Mouse (Mus musculus) skeletal muscle tissue, adult 2 months (tissue): Measurements from ENCODE around the gene Thrb.
A peak's percentile ranks its signal among the peaks of the same experiment; 100 is the strongest.

ENCODE experiments used
- DNase-seq: peaks from one replicate; pipeline ENCODE4 v3.0.0-alpha.2; 2012; ENCODE audit warnings: low read depth, low spot score

The Thrb gene

DNA sequence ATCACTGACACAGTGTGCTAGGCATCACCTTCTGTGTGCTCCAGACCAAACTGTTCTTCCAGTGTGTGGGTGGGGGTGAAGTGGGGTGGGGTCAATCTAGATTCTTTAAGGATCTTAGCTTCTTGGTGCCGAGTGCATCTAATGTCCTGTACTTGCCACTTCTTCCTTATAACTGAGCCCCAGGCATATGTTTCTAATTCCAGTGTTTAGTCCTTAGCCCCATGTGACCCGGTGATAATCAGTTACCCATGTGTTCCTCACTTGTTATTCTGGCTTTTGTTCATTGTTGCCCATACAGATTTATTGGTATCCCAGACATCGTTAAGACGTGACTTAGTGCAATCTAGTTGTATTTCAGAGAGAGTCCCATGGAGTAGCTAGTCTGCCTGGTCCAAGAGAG is 121.9 kb downstream of the Thrb start:
- DNase-seq: no peak

DNA sequence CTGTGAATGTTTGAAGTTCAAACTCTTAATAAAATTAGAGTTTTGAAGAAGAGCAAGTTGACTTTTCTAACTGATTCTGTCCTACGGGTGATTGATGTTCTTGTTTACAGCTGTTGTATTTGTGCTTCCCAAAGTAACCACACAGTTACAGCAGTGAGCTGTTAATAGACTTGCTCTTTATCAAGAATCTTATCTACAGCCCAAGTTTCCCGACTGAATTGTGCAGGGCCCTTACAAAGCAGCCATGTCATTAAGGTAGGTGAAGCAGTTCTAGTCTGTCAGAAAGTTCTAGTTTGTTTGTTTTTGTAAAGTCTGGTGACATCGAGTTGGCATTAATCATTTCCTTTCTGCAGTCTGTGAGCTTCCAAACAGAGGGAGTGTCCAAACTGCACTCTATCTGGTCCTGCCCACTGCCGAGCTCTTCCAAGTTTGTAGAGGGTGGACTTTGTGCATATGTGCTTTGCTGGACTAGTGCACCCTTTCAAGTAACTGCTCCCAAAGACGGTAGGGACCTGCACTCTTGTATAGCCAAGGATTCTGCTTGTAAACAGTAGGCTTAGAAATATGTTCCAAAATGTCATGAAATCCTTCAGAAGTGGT is 124.2 kb downstream of the Thrb start:
- peak; percentile 10 for DNase-seq

DNA sequence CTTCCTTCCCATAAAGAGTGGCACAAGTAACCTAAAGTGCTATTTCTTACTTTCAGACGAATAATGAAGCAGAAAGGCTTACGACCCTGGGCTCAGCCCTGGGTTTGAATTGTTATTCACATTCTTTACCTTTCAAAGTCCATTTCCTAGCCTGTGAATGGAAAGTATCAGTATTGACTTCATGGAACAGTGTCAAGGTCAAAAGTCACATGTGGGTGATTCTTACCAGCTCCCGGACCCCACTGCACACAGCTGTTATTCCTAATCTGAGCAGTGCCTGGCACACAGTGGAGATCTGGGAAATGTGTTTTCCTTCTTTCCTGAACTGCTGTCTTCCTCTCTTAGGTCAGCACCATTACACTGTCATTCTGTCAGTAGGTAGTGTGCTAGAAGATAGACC is 125.3 kb downstream of the Thrb start:
- DNase-seq: no peak

DNA sequence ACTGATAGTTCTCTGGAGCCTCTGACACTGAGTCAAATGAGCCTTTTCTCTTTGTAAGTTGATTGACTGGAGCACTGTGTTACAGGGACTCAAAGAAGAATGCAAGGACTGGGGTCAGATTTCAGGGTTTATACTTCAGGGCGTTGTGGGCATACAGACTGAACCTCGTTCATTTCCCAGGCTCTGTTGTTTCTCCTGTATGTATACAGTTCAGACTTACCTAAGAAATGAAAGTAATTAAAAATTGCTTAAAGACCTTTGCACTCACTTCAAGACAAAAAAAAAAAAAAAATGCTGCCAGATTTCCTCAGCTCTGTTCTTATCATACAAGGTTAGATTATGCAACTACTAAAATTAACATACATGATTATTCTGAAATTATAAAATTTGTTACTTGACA is 126.2 kb downstream of the Thrb start:
- DNase-seq: no peak

DNA sequence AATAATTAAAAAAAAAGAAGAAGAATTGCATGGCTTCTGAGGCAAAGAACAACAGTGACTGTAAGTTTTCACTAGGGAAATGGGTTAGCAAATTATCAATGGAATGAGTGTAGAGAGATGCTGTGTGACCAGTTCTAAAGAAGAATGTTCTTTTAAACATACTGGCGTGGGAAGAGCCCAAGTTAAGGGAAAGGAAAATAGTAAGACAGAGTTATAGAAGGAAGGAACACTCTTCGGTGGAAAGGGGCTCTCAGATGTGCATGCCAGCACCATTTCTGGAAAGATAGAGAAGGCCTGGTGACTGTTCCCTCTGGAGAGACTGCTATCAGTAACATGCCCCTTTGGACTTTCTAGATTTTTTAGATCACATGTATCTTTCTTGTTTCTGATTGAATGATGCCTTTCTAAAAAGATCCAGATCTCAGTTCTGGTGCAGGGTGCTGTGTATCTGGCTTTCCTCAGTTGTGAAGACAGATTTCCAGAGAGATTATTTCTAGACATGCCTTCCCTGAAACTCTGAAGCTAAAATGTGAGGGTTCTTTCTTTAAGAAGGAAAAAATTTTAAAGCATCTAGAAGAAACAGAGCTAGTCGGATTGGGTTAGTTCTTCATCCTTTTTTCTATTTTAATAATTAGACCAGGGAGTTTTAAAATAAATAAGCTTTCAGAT is 144.0 kb downstream of the Thrb start:
- DNase-seq: no peak

DNA sequence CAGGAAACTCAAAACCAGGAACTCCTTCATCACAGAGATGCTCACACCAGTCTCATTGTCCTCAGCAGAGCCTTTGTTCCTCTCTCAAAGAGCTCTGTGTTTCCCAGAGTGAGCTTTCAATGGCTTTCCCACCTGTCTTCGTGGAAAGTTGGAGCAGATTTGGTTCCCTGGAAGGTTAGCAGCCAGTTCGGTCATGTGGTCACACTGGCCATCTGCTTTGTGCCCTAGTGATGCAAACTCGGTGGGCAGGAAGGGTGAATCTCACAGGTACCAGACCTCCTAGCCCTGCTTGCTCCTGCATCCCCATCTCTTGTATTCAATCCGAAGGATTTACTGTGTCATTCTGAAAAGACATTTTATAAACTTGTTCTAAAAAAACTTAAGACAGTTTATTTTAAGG is 151.0 kb downstream of the Thrb start:
- DNase-seq: no peak

DNA sequence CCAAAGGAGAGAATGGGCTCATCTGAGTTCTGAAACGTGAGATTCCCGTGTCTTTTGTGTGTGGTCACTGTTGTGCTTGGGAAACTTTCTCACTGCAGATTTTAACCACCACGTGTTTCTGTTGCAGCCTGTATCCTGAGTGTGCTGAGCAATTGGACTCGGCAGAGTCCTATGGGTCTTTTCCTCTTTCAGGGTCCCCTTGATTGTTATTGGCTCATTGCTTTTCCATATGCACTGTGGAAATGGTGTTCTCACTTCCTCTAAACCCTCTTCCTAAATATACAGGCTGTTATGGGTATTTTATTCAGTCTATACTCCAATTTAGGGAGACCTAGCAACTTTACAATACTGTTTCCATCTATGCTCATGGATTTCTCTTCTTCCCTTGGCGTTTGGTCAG is 152.4 kb downstream of the Thrb start:
- no peak for DNase-seq

DNA sequence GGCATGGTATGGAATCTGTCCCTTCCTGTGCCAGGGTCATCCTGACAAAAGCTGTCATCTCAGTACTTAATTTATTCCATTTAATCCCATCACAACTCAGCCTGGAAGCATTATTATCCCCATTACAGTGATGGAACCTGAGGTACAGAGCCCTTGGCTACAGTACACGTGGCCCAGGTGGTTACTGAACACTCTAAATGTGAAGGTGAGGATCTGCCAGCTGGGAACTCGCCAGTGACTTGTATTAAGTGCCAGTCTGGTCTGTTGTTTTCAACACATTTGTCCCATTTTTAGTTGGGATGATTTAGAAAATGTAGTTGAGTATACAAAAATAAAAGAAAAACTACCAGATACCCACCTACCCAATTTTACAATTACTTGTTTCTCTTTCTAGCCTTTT is 155.0 kb downstream of the Thrb start:
- no peak for DNase-seq

DNA sequence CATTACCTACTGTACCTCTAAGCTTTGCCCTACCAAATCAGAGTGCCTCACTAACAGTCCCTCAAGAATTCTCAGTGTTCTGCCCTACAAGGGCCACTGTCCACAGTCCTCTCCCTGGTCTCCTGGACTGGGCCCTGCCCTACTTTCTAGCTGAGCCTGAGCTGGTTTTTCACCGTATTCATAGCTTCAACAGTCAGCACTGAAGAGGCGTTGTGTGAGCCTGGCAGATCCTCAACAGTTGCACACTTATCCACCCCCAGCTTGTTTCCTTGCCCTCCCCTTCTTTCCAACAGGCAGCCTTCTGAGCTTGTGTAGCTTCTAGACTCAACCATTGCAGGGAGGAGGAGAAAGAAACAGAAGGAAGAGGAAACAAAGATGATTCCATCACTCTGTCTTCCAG is 158.0 kb downstream of the Thrb start:
- DNase-seq: no peak

DNA sequence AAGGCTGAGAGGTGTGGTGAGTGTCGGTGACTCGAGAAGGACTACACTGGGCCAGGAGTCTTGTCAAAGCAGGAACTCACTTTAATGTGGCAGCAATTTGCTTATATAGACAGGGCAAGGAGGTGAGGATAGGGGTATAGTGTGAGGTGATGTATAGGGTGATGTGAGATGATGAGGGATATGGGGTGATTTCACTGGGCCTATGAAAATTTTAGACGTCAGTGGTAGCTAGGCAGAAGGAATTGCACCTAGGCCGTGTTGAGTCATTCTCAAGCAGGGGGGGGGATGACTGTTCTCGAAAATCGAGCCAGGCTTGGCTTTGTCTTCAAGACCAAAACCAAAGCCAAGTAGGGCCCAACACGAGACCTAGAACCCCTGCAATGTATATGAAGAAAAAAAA is 162.7 kb downstream of the Thrb start:
- DNase-seq: no peak

DNA sequence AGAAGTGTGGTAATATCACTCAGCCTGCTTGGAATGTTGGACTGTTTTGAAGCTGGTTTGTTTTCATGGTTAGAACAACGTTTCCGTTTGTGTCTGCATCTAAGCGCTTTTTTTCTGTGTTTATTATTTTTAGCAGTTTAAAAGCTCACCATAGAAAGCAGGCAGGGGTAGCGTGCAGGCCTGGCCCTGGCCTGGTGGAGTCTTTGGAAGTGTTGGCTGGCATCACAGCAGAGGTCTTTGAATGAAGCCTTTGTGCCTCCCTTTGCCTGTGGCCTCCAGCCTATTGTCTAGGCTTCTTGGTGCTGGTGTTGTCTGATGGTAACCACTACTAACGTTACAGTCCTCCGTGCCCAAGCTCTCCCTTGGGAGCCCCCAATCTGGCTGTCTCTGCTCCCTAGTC is 167.3 kb downstream of the Thrb start:
- no peak for DNase-seq

DNA sequence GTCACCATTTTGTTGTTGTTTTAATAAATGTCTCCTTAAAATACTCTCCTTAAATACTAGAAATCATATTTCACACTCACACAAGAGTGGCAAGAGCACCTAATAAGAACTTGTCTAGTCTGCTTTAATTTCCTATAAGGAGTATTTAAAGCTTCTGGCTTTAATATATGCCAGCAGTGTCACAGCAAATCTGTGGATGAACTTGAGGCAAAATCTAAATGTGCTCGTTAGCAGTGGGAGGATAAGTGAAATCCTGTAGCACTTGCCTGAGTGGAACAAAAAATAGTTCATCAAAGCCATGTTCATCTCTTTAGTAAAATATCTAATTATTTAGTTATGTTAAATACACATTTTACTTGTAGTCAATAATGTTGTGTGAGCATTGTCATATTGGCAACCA is 175.7 kb downstream of the Thrb start:
- no peak for DNase-seq

DNA sequence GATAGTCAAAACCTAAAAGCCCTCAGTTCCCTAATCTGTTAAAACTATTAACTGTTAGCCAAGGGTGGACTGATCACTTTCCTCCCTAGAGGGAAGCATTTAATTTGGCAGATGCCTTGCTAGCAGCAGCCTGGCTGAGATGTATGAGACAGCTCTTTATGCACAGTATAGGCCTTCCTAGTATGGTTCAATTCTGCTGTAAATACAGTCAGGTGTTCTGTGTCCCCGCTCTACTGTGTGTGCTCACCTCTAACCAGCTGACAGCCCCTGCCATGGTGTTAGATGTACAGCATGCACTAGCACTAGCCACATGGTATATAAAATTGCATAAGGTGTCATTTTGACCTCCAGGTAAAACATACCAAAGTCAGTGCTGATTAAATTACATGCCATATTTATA is 176.7 kb downstream of the Thrb start:
- no peak for DNase-seq

DNA sequence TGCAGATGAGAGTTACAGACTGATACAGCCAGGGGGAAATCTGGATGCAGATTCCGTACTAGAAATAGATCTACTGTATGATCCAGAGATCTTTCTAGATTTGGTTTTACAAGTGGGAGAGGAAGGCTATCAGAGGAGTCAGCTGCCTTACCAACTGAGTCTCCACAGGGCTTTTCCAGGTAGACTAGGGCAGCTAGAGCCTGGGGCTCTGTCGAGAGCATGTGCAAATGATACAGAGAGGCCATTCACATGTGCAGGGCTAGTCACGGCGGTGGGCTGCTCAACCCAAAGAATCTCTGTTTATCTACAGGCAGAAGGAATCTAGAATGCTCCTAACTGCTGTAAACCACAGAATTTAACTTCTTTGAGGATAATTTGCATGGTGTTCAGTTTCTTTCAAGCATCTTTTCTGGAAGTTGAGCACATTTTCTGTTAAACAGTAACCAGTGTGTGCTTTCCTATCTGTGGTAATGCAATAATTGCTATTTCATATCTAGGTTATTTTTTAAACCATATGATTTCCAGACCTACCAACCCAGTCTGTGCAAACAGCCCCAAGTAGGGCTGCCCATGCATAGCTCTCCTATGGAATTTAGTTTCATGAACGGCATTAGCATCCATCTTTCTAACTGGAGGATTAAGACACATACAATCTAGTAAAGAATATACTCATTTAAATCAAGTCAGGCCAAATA is 185.1 kb downstream of the Thrb start:
- DNase-seq: no peak

DNA sequence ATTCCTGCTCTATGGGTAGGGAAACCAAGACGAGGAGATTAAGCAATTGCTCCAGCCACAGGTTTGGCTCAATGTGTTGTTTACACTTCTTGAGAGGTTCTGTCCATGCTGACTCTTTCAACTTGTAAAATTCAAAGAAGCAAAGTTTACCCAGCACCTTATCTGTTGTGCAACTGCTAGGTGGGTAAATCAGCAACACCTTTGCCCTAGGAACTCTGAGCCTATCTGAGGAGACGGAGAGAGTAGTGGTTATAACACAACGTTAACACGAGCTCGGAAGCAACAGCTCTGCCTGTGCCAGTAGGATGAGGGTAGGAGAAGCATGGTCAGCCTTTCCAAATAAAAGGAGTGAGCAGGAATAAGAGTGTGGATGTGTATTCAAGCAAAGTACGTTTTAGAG is 185.8 kb downstream of the Thrb start:
- no peak for DNase-seq

DNA sequence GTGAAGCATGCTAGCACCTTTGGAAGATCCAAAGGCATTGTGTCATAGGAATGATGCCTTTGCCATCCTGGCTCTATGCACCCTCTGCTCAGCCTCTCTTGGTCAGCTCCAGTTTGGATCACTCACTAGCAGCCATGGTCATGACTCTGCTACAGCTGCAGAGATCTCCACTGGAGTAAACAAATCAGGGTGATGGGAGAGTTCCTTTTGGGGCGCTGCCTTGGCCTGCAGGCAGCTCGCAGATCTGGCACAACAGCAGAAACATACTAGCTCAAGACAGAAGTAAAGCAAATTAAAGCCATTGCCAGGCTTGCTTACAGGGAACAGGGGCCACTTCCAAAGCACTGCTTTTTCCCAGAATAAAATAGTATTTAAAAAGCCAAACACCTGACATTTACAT is 186.6 kb downstream of the Thrb start:
- DNase-seq: no peak

DNA sequence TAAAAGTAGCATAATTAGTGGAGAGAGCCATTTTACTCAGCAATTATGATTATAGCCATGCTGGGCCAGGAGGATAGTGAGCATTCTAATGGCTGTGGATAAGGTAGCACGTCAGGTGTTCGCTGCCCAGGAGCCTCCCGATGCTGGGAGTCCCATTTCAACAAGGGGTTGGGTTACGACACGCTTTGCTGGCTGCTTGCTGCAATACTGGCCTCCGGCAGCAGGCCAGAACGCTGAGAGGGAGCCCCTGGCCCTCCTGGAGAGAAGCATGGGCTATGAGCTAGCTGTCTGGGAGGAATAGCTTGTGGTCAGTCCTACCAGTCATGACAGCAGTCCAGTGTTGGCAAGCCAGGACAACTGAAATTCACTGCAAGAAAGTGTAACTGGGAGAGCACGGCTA is 187.2 kb downstream of the Thrb start:
- peak; percentile 17 for DNase-seq

DNA sequence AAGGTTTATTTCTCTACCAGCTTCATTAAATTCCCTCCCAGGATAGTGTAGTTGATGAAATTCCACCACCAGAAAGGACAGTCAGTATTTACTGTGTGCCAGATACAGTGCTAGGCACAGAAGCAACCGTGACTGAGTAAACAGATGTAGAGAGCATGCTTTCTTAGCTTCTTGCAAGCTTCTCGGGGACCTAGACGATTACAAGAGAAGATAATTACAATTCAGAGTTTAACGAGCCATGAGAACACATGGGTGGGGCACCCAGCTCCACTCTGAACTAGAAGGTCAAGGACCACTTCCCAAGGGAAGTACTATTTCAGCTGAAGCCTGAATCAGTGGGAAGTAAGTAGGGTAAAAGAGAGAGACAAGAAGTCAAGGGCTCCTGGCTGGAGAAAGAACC is 190.3 kb downstream of the Thrb start:
- no peak for DNase-seq

DNA sequence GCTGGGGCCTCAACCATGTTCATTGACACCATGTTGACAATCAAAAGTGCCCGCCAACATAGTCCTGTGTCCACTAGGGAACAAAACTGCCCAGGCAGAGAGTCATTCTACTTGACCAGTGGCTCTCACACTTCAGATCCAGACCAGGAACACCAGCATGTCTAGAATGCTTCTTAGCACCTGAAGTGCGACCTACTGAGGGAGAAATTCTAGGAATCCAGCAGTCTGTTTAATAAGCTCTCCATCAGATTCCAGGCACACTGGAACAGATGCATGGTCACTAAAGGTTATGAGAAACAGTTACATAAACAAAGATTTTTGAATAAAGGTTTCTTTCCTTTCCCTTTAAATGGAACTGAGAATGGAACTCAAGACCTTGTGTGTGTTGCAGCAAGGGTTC is 192.2 kb downstream of the Thrb start:
- no peak for DNase-seq

DNA sequence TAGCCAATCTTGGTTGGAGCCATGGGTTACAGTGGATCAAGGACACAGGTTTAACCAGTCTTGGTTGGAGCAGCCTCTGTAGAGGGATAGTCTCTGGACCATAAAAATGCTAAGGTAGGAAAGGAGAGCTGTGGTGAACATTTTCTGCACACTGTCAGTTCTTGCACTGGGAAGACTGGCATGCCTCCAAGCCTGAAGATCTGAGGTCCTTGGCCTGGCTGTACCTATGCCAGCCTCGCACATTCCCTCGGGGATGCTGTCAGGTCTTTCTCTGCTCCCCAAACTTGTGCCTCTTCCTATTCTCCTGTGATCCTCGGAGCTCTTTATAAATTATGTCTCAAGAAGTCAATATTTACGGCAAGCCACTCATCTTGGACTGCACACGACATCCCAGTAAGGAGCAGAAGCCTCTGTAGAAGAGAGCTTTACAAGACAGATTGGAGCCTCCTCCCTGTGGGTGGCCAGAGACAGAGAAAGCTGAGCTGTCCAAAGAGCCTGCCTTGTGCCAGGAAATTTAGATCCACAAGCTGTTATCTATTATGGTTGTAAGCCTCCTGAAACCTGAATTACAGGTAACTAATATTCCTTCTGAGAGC is 199.8 kb downstream of the Thrb start:
- DNase-seq: no peak

DNA sequence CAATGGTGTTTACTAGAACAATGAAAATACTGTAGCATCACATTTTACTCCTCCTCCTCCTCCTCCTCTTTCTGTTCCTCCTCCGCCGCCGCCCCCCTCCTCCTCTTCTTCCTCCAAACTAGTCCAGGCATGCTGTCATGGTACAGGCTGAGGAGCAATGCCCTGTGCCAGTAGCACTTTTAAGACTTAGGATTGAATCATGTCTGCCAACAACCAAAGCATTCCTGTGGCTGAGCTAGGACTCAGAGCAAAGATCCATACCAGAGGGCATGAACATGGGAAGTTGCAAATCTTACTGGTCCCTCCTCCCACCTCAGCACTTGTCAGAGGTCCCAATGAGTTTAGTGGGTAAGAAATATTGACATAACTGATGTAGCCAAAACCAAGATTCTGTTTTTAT is 202.6 kb downstream of the Thrb start:
- no peak for DNase-seq

DNA sequence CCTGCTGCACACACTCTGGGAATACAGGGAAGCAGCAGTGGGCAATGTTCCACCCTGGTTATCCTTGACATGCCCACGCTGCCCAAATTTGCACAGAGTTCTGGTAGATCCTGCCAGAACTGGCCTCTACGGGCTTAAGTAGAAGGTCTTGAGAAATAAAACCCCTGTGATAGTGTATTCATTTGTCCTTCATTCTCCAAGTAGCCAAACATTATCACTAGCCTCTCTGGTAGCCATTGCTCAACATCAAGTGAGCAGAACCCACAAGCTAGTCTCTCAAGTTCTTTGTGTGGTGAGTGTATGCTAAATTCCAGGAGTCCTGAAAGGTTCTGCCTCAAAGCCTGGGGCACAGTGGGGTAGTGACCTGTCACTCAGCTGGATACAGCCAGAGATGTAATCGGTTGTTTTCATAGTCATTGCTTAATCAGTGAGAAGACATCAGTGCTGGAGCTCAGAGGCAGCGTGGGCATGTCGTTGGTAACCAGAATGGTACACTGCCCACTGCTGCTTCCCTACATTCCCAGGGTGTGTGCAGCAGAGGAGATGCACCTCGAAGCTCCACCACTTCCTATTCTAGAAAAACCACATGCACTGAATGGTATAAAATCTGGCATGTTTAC is 203.8 kb downstream of the Thrb start:
- no peak for DNase-seq

DNA sequence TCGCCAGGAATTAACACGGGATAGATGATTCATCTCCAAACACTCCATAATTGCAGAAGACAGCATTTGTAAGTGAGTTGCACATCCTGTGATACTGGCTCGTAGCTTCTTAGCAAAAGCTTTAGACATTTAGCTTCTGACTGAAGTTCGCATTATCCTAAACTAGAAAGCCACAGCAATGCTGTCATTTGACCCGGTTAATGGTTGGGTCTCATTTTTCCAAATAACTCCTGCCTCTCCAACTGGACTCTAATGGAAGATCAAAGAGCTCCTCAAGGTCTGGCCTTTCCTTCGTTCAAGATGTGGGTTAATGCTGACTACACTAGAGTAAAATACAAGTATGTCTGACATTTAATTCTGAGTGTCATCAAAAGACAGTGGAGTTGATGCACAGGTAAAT is 208.3 kb downstream of the Thrb start:
- no peak for DNase-seq
